20 mouse cellular contexts compared by ENCODE assay signal in the genomic region with DNA sequence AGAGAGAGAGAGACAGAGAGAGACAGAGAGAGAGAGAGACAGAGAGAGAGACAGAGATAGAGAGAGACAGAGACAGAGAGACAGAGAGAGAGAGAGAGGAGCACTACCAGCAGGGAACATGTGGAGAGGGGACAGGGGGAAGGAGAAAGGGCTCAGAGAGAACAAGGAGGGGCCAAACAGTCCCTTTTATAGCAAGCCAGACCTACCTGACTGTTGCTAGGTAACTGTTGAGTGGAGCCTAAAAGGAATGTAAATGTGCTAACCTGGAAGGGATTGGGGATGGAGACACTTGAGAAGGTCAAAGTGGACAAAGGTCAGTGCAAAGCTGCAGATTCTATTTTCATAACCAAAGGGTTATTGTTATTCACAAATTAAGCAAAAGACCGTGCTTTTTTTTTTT. TPM values are rescaled to one million over a fixed set of nuclear protein-coding genes. Genes with fewer than 3 reads are reported as not detected.
A peak's percentile ranks its signal among the peaks of the same experiment; 100 is the strongest.
DNase-seq lines count a peak whose midpoint lies in the region; ATAC-seq lines count a peak whose summit lies in the region.
"Had no signal": no experiment of that assay in that cellular context is flagged by ENCODE, and none has a peak within 500 bp of the region (broad histone marks: within the 10 kb centered on the region; RNA-seq: fewer than 3 reads in every experiment).

No protein-coding gene starts in this region.

- WGBS in heart, embryonic 11.5 days (ENCODE audit: insufficient replicate concordance) = 45% methylated on average over 1 of the region's 1 CpGs
- WGBS in liver, embryonic 11.5 days = 52% methylated on average over 1 of the region's 1 CpGs
- 28% methylated on average over 1 of the region's 1 CpGs for WGBS in liver, embryonic 13.5 days (ENCODE audit: insufficient replicate concordance)

- H3K9me3 ChIP-seq in heart, embryonic 11.5 days (replicated peaks; ENCODE audit: control insufficient read depth, low read length) = no peaks in the 10 kb centered on the region
- H3K9me3 ChIP-seq in liver, embryonic 11.5 days (ENCODE audit: control insufficient read depth, low read length) = no peaks in the 10 kb centered on the region
- no peaks in the 10 kb centered on the region for H3K9me3 ChIP-seq in liver, embryonic 13.5 days (replicated peaks)
- H3K9me3 ChIP-seq: embryonic facial prominence, embryonic 12.5 days; forebrain, embryonic 10.5 days; hindbrain, embryonic 12.5 days; lung, embryonic 15.5 days; neural tube, embryonic 15.5 days had no signal

- no peak overlapping the region for H3K9ac ChIP-seq in heart, embryonic 11.5 days (ENCODE audit: low read depth, low read length)
- H3K9ac ChIP-seq in liver, embryonic 11.5 days (ENCODE audit: low read depth, low read length) = no peak overlapping the region
- H3K9ac ChIP-seq in liver, embryonic 13.5 days = no peak overlapping the region
- H3K9ac ChIP-seq: hindbrain, embryonic 12.5 days; neural tube, embryonic 15.5 days had no signal

- no peaks in the 10 kb centered on the region for H3K27me3 ChIP-seq in heart, embryonic 11.5 days (ENCODE audit: control insufficient read depth, insufficient read depth, low read length)
- no peaks in the 10 kb centered on the region for H3K27me3 ChIP-seq in liver, embryonic 11.5 days (replicated peaks; ENCODE audit: control insufficient read depth, insufficient read depth, low read length)
- no peaks in the 10 kb centered on the region for H3K27me3 ChIP-seq in liver, embryonic 13.5 days
- H3K27me3 ChIP-seq: embryonic facial prominence, embryonic 12.5 days; hindbrain, embryonic 12.5 days; lung, embryonic 15.5 days; neural tube, embryonic 15.5 days had no signal

- no peak overlapping the region for H3K27ac ChIP-seq in heart, embryonic 11.5 days (ENCODE audit: low read depth, low read length)
- no peak overlapping the region for H3K27ac ChIP-seq in liver, embryonic 11.5 days (ENCODE audit: low read depth, low read length)
- no peak overlapping the region for H3K27ac ChIP-seq in liver, embryonic 13.5 days
- H3K27ac ChIP-seq: embryonic facial prominence, embryonic 12.5 days; hindbrain, embryonic 12.5 days; neural tube, embryonic 15.5 days had no signal

- DNase-seq in heart, adult 8-10 months (ENCODE audit: low spot score) = no peak
- DNase-seq in liver, embryonic 11.5 days (ENCODE audit: low spot score) = no peak
- DNase-seq in liver = no peak
- DNase-seq in ES-CJ7 (ENCODE audit: low read depth, low spot score) = peak; percentile 83
- no peak for DNase-seq in liver, embryonic 13.5 days
- DNase-seq in cerebellum, adult 11 months = no peak
- no peak for DNase-seq in left cerebral cortex, postnatal 36 days (ENCODE audit: low spot score in 2 of 2)
- DNase-seq: cerebellum, postnatal 36 days had no signal

- 0 out of 2 replicates have a peak, but pooled peaks cover 3% of the 10 kb centered on the region for H3K4me1 ChIP-seq in heart, embryonic 11.5 days (ENCODE audit: control insufficient read depth, insufficient read depth, low read length)
- no peaks in the 10 kb centered on the region for H3K4me1 ChIP-seq in liver, embryonic 11.5 days (replicated peaks; ENCODE audit: control insufficient read depth, insufficient read depth, low read length)
- H3K4me1 ChIP-seq in liver, embryonic 13.5 days (replicated peaks) = peaks cover 13% of the 10 kb centered on the region
- H3K4me1 ChIP-seq: embryonic facial prominence, embryonic 12.5 days; hindbrain, embryonic 12.5 days; neural tube, embryonic 15.5 days had no signal

- peak overlapping the region; percentile 71; the same call in 1 of the 2 replicates for H3K4me2 ChIP-seq in heart, embryonic 11.5 days
- peak overlapping the region; percentile 72 for H3K4me2 ChIP-seq in liver, embryonic 11.5 days
- H3K4me2 ChIP-seq in liver, embryonic 13.5 days = peak overlapping the region; percentile 68

- no peak overlapping the region for H3K4me3 ChIP-seq in heart, embryonic 11.5 days (ENCODE audit: low read depth, low read length)
- H3K4me3 ChIP-seq in liver, embryonic 11.5 days (ENCODE audit: low read depth, low read length) = no peak overlapping the region; the same call in 1 of the 2 replicates
- 0 out of 2 replicates have a peak overlapping the region, but pooled peaks have one; percentile 66 for H3K4me3 ChIP-seq in liver, embryonic 13.5 days (replicated peaks)

- intact Hi-C loops in left cerebral cortex, postnatal 36 days (cut with DNase I) = no loop called here

- no peaks in the 10 kb centered on the region for H3K36me3 ChIP-seq in heart, embryonic 11.5 days (ENCODE audit: control insufficient read depth, insufficient read depth, low read length)
- no peaks in the 10 kb centered on the region for H3K36me3 ChIP-seq in liver, embryonic 11.5 days (ENCODE audit: control insufficient read depth, insufficient read depth, low read length)
- H3K36me3 ChIP-seq in liver, embryonic 13.5 days = no peaks in the 10 kb centered on the region
- H3K36me3 ChIP-seq: embryonic facial prominence, embryonic 12.5 days; forebrain, embryonic 10.5 days; hindbrain, embryonic 12.5 days; lung, embryonic 15.5 days; neural tube, embryonic 15.5 days had no signal

- ATAC-seq in heart, embryonic 11.5 days (replicated peaks; ENCODE audit: insufficient number of reproducible peaks, low FRiP score, low TSS enrichment) = no peak
- ATAC-seq in liver, embryonic 11.5 days (replicated peaks; ENCODE audit: low FRiP score) = no peak
- ATAC-seq in liver, embryonic 13.5 days (ENCODE audit: low read depth) = no peak

RNA-seq across cellular contexts. Expression of a gene that starts 0.6 kb away (rescaled TPM):
- 2.2 and 2.9 TPM in 2 replicates for polyA plus RNA-seq in heart, embryonic 11.5 days (2014; fragmentation: Nextera tagmentation; extraction: Ambion mirVana)
- 1 to 10 TPM; 2.9 to 3.6 (median 3.4) TPM for total RNA-seq in heart, adult 8-10 months (2022)
- 1.4 and 2.1 TPM in 2 replicates for polyA plus RNA-seq in liver, embryonic 11.5 days (2014; fragmentation: Nextera tagmentation; extraction: Ambion mirVana)
- polyA plus RNA-seq in liver, embryonic 13.5 days (2015; fragmentation: Nextera tagmentation; extraction: Ambion mirVana) = 0.90 and 1.7 TPM in 2 replicates
- total RNA-seq in left cerebral cortex, postnatal 36 days (2021) = 1 to 10 TPM in 1 of 2 experiments, under 1 TPM in 1; 0.94 to 1.1 TPM

RNA-seq across cellular contexts. Expression of a gene that starts 25.0 kb away (rescaled TPM):
- polyA plus RNA-seq in heart, embryonic 11.5 days (2014; fragmentation: Nextera tagmentation; extraction: Ambion mirVana) = 9.8 and 9.9 TPM in 2 replicates
- under 1 TPM; 0.14 to 0.34 (median 0.18) TPM for total RNA-seq in heart, adult 8-10 months (2022)
- polyA plus RNA-seq in liver, embryonic 11.5 days (2014; fragmentation: Nextera tagmentation; extraction: Ambion mirVana) = 3.6 and 4.2 TPM in 2 replicates
- 0.77 and 0.89 TPM in 2 replicates for polyA plus RNA-seq in liver, embryonic 13.5 days (2015; fragmentation: Nextera tagmentation; extraction: Ambion mirVana)
- under 1 TPM in 1 of 2 experiments, not detected in 1; 0.15 TPM for total RNA-seq in left cerebral cortex, postnatal 36 days (2021)

RNA-seq across cellular contexts. Expression of a gene that starts 44.3 kb away (rescaled TPM):
- 0.42 and 0.57 TPM in 2 replicates for polyA plus RNA-seq in heart, embryonic 11.5 days (2014; fragmentation: Nextera tagmentation; extraction: Ambion mirVana)
- total RNA-seq in heart, adult 8-10 months (2022) = 1 to 10 TPM; 1.3 to 2.8 (median 1.6) TPM
- polyA plus RNA-seq in liver, embryonic 11.5 days (2014; fragmentation: Nextera tagmentation; extraction: Ambion mirVana) = 0.47 and 0.52 TPM in 2 replicates
- 0.31 and 0.37 TPM in 2 replicates for polyA plus RNA-seq in liver, embryonic 13.5 days (2015; fragmentation: Nextera tagmentation; extraction: Ambion mirVana)
- 1 to 10 TPM in 1 of 2 experiments, under 1 TPM in 1; 0.39 to 1.1 TPM for total RNA-seq in left cerebral cortex, postnatal 36 days (2021)

RNA-seq across cellular contexts. Expression of a gene that starts 47.8 kb away (rescaled TPM):
- polyA plus RNA-seq in heart, embryonic 11.5 days (2014; fragmentation: Nextera tagmentation; extraction: Ambion mirVana) = not detected in 2 replicates
- total RNA-seq in heart, adult 8-10 months (2022) = not detected
- not detected in 2 replicates for polyA plus RNA-seq in liver, embryonic 11.5 days (2014; fragmentation: Nextera tagmentation; extraction: Ambion mirVana)
- not detected in 2 replicates for polyA plus RNA-seq in liver, embryonic 13.5 days (2015; fragmentation: Nextera tagmentation; extraction: Ambion mirVana)
- not detected for total RNA-seq in left cerebral cortex, postnatal 36 days (2021)
- total RNA-seq: adrenal gland, postnatal 4 days; granulocyte monocyte progenitor cell, adult 5-6 weeks; left cerebral cortex, postnatal 10 days; monocyte, adult 5-6 weeks had no signal
- polyA plus RNA-seq: embryonic facial prominence, embryonic 12.5 days; forebrain, embryonic 10.5 days; hindbrain, embryonic 12.5 days; kidney, embryonic 14.5 days; lung, embryonic 15.5 days; neural tube, embryonic 15.5 days; thymus, adult 2 months had no signal
